Mouse (Mus musculus): Measurements from ENCODE around the gene Gpc6. TPM values are rescaled to one million over a fixed set of nuclear protein-coding genes. Genes with fewer than 3 reads are reported as not detected.

The Gpc6 gene
- polyA plus RNA-seq, 1 experiment from 2014 or later: 86.1 TPM

GRCm38 (mm10) chr14:116975224-116975623 lies 50.1 kb downstream of the Gpc6 start:
- no peaks in the 10 kb centered on the region for H3K36me3 ChIP-seq (ENCODE audit: control insufficient read depth, insufficient read depth, low read length)
- H3K27ac ChIP-seq (ENCODE audit: low read length): no peak overlapping the region
- H3K4me1 ChIP-seq (ENCODE audit: control insufficient read depth, insufficient read depth, low read length): no peaks in the 10 kb centered on the region
- no peak overlapping the region for H3K9ac ChIP-seq (replicated peaks; ENCODE audit: low read depth, low read length)
- no peak for ATAC-seq (ENCODE audit: insufficient number of reproducible peaks, insufficient read depth, low FRiP score, low read depth)
- no peaks in the 10 kb centered on the region for H3K9me3 ChIP-seq (ENCODE audit: control insufficient read depth, low read depth, low read length)
- 50% methylated on average over 4 of the region's 4 CpGs for WGBS
- H3K27me3 ChIP-seq (ENCODE audit: control insufficient read depth, insufficient read depth, low read length): no peaks in the 10 kb centered on the region
- no peak overlapping the region for H3K4me2 ChIP-seq (replicated peaks; ENCODE audit: low read depth, low read length)
- H3K4me3 ChIP-seq (ENCODE audit: low read depth, low read length): no peak overlapping the region

- 87% methylated on average over 2 of the region's 2 CpGs for WGBS
- Histone ChIP-seq H3K9ac (replicated peaks; ENCODE audit: low read depth, low read length) (no peak overlapping the region), H3K27me3 (ENCODE audit: control insufficient read depth, insufficient read depth, low read length) (no peaks in the 10 kb centered on the region), H3K36me3 (ENCODE audit: control insufficient read depth, insufficient read depth, low read length) (no peaks in the 10 kb centered on the region), H3K9me3 (ENCODE audit: control insufficient read depth, low read depth, low read length) (no peaks in the 10 kb centered on the region), H3K4me3 (ENCODE audit: low read depth, low read length) (no peak overlapping the region), H3K27ac (ENCODE audit: low read length) (no peak overlapping the region), H3K4me2 (replicated peaks; ENCODE audit: low read depth, low read length) (no peak overlapping the region), H3K4me1 (ENCODE audit: control insufficient read depth, insufficient read depth, low read length) (no peaks in the 10 kb centered on the region)
- no peak for ATAC-seq (ENCODE audit: insufficient number of reproducible peaks, insufficient read depth, low FRiP score, low read depth)
Measured at GRCm38 (mm10) chr14:116977259-116977658, 52.1 kb downstream of the Gpc6 start.

GRCm38 (mm10) chr14:116979714-116980382 lies 54.7 kb downstream of the Gpc6 start:
- no peak overlapping the region for H3K4me2 ChIP-seq (replicated peaks; ENCODE audit: low read depth, low read length)
- H3K9ac ChIP-seq (replicated peaks; ENCODE audit: low read depth, low read length): no peak overlapping the region
- no peak overlapping the region for H3K27ac ChIP-seq (ENCODE audit: low read length)
- H3K27me3 ChIP-seq (ENCODE audit: control insufficient read depth, insufficient read depth, low read length): no peaks in the 10 kb centered on the region
- H3K9me3 ChIP-seq (ENCODE audit: control insufficient read depth, low read depth, low read length): no peaks in the 10 kb centered on the region
- no peaks in the 10 kb centered on the region for H3K4me1 ChIP-seq (ENCODE audit: control insufficient read depth, insufficient read depth, low read length)
- H3K4me3 ChIP-seq (ENCODE audit: low read depth, low read length): no peak overlapping the region
- 74% methylated on average over 10 of the region's 10 CpGs for WGBS
- ATAC-seq (ENCODE audit: insufficient number of reproducible peaks, insufficient read depth, low FRiP score, low read depth): no peak
- no peaks in the 10 kb centered on the region for H3K36me3 ChIP-seq (ENCODE audit: control insufficient read depth, insufficient read depth, low read length)

DNA sequence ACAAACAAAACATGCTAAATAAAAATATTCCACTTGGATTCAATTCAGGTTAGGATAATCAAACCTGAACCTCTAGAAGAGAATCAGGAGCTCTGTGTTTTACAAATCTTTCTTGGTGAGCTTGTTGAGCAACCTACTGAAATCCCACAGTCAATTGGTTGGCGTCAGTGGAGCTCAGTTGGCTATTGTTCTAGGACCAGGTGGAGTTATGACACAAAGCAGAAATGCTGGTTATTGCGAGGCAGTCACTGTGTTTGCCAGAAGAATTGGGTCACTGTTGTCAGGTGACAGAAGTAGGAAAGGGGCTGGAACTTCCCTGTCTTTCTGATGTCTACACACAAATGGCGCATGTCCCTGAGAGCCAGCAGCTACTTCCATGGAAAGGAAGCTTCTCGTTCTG lies 56.6 kb downstream of the Gpc6 start:
- Histone ChIP-seq H3K27ac (ENCODE audit: low read length) (no peak overlapping the region), H3K4me1 (ENCODE audit: control insufficient read depth, insufficient read depth, low read length) (no peaks in the 10 kb centered on the region), H3K9ac (replicated peaks; ENCODE audit: low read depth, low read length) (no peak overlapping the region), H3K9me3 (ENCODE audit: control insufficient read depth, low read depth, low read length) (no peaks in the 10 kb centered on the region), H3K36me3 (ENCODE audit: control insufficient read depth, insufficient read depth, low read length) (no peaks in the 10 kb centered on the region), H3K4me2 (replicated peaks; ENCODE audit: low read depth, low read length) (no peak overlapping the region), H3K27me3 (ENCODE audit: control insufficient read depth, insufficient read depth, low read length) (no peaks in the 10 kb centered on the region), H3K4me3 (ENCODE audit: low read depth, low read length) (no peak overlapping the region)
- no peak for ATAC-seq (ENCODE audit: insufficient number of reproducible peaks, insufficient read depth, low FRiP score, low read depth)
- WGBS: 76% methylated on average over 4 of the region's 4 CpGs

GRCm38 (mm10) chr14:116987341-116987740 lies 62.2 kb downstream of the Gpc6 start:
- no peak overlapping the region for H3K9ac ChIP-seq (replicated peaks; ENCODE audit: low read depth, low read length)
- H3K4me1 ChIP-seq (ENCODE audit: control insufficient read depth, insufficient read depth, low read length): no peaks in the 10 kb centered on the region
- no peak overlapping the region for H3K4me2 ChIP-seq (replicated peaks; ENCODE audit: low read depth, low read length)
- H3K9me3 ChIP-seq (ENCODE audit: control insufficient read depth, low read depth, low read length): no peaks in the 10 kb centered on the region
- WGBS: 79% methylated on average over 3 of the region's 3 CpGs
- H3K4me3 ChIP-seq (ENCODE audit: low read depth, low read length): no peak overlapping the region
- H3K27me3 ChIP-seq (ENCODE audit: control insufficient read depth, insufficient read depth, low read length): no peaks in the 10 kb centered on the region
- peaks cover 4% of the 10 kb centered on the region; the same call in 1 of the 2 replicates for H3K36me3 ChIP-seq (ENCODE audit: control insufficient read depth, insufficient read depth, low read length)
- no peak overlapping the region for H3K27ac ChIP-seq (ENCODE audit: low read length)
- ATAC-seq (ENCODE audit: insufficient number of reproducible peaks, insufficient read depth, low FRiP score, low read depth): no peak

- no peak overlapping the region for H3K4me2 ChIP-seq (replicated peaks; ENCODE audit: low read depth, low read length)
- no peaks in the 10 kb centered on the region for H3K27me3 ChIP-seq (ENCODE audit: control insufficient read depth, insufficient read depth, low read length)
- H3K4me3 ChIP-seq (ENCODE audit: low read depth, low read length): no peak overlapping the region
- no peak overlapping the region for H3K27ac ChIP-seq (ENCODE audit: low read length)
- H3K36me3 ChIP-seq (ENCODE audit: control insufficient read depth, insufficient read depth, low read length): no peaks in the 10 kb centered on the region
- WGBS: 72% methylated on average over 1 of the region's 1 CpGs
- H3K9ac ChIP-seq (replicated peaks; ENCODE audit: low read depth, low read length): no peak overlapping the region
- no peaks in the 10 kb centered on the region for H3K9me3 ChIP-seq (ENCODE audit: control insufficient read depth, low read depth, low read length)
- H3K4me1 ChIP-seq (ENCODE audit: control insufficient read depth, insufficient read depth, low read length): no peaks in the 10 kb centered on the region
- ATAC-seq (ENCODE audit: insufficient number of reproducible peaks, insufficient read depth, low FRiP score, low read depth): no peak
Measured at GRCm38 (mm10) chr14:117000376-117000775, 75.3 kb downstream of the Gpc6 start.

- H3K4me3 ChIP-seq (ENCODE audit: low read depth, low read length): no peak overlapping the region
- WGBS: 66% methylated on average over 8 of the region's 8 CpGs
Measured at GRCm38 (mm10) chr14:117002313-117002712, 77.2 kb downstream of the Gpc6 start.

GRCm38 (mm10) chr14:117008781-117009180 lies 83.7 kb downstream of the Gpc6 start:
- no peak overlapping the region for H3K9ac ChIP-seq (replicated peaks; ENCODE audit: low read depth, low read length)
- no peaks in the 10 kb centered on the region for H3K9me3 ChIP-seq (ENCODE audit: control insufficient read depth, low read depth, low read length)
- H3K4me1 ChIP-seq (ENCODE audit: control insufficient read depth, insufficient read depth, low read length): 0 out of 2 replicates have a peak, but pooled peaks cover 3% of the 10 kb centered on the region
- ATAC-seq (ENCODE audit: insufficient number of reproducible peaks, insufficient read depth, low FRiP score, low read depth): no peak
- H3K27me3 ChIP-seq (ENCODE audit: control insufficient read depth, insufficient read depth, low read length): no peaks in the 10 kb centered on the region
- H3K27ac ChIP-seq (ENCODE audit: low read length): no peak overlapping the region
- H3K36me3 ChIP-seq (ENCODE audit: control insufficient read depth, insufficient read depth, low read length): no peaks in the 10 kb centered on the region
- H3K4me2 ChIP-seq (replicated peaks; ENCODE audit: low read depth, low read length): no peak overlapping the region
- 77% methylated on average over 3 of the region's 3 CpGs for WGBS
- no peak overlapping the region for H3K4me3 ChIP-seq (ENCODE audit: low read depth, low read length)

More at GRCm38 (mm10) chr14:117002313-117002712, 77.2 kb downstream of the Gpc6 start:
- no peak for ATAC-seq (ENCODE audit: insufficient number of reproducible peaks, insufficient read depth, low FRiP score, low read depth)
- H3K9me3 ChIP-seq (ENCODE audit: control insufficient read depth, low read depth, low read length): no peaks in the 10 kb centered on the region
- no peaks in the 10 kb centered on the region for H3K36me3 ChIP-seq (ENCODE audit: control insufficient read depth, insufficient read depth, low read length)
- H3K9ac ChIP-seq (replicated peaks; ENCODE audit: low read depth, low read length): no peak overlapping the region
- no peak overlapping the region for H3K27ac ChIP-seq (ENCODE audit: low read length)
- no peak overlapping the region for H3K4me2 ChIP-seq (replicated peaks; ENCODE audit: low read depth, low read length)
- H3K27me3 ChIP-seq (ENCODE audit: control insufficient read depth, insufficient read depth, low read length): no peaks in the 10 kb centered on the region
- H3K4me1 ChIP-seq (ENCODE audit: control insufficient read depth, insufficient read depth, low read length): no peaks in the 10 kb centered on the region

DNA sequence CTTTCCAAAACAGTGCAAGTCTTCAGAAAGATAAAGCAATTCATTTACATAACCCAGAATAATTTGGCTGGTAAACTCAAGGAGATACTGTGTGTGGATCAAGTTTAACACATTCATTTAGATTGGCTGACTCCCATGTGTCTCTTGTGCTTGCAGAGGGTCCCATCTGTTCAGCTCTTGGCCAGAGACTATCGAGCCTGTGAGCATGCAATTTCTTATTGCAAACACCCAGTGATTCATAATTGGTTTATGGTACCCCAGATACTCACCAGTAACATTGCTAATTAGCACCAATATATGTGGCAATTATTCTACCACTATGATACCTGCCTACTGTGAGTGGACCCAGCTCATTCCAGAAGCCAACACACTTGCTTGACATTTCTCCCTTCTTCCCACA lies 87.9 kb downstream of the Gpc6 start:
- Histone ChIP-seq H3K9me3 (ENCODE audit: control insufficient read depth, low read depth, low read length) (no peaks in the 10 kb centered on the region), H3K9ac (replicated peaks; ENCODE audit: low read depth, low read length) (no peak overlapping the region), H3K36me3 (ENCODE audit: control insufficient read depth, insufficient read depth, low read length) (no peaks in the 10 kb centered on the region), H3K4me1 (ENCODE audit: control insufficient read depth, insufficient read depth, low read length) (0 out of 2 replicates have a peak, but pooled peaks cover 3% of the 10 kb centered on the region), H3K27me3 (ENCODE audit: control insufficient read depth, insufficient read depth, low read length) (no peaks in the 10 kb centered on the region), H3K27ac (ENCODE audit: low read length) (no peak overlapping the region), H3K4me2 (replicated peaks; ENCODE audit: low read depth, low read length) (no peak overlapping the region), H3K4me3 (ENCODE audit: low read depth, low read length) (no peak overlapping the region)
- no peak for ATAC-seq (ENCODE audit: insufficient number of reproducible peaks, insufficient read depth, low FRiP score, low read depth)
- WGBS: 68% methylated on average over 1 of the region's 1 CpGs

All from stomach, embryonic 14.5 days (tissue).